Mouse (Mus musculus): Measurements from ENCODE around the gene Gpr1. TPM values are rescaled to one million over a fixed set of nuclear protein-coding genes. Genes with fewer than 3 reads are reported as not detected.
A peak's percentile ranks its signal among the peaks of the same experiment; 100 is the strongest.

Gpr1 gene
- polyA plus RNA-seq, 1 experiment from 2014 or later = 0.08 TPM

DNA sequence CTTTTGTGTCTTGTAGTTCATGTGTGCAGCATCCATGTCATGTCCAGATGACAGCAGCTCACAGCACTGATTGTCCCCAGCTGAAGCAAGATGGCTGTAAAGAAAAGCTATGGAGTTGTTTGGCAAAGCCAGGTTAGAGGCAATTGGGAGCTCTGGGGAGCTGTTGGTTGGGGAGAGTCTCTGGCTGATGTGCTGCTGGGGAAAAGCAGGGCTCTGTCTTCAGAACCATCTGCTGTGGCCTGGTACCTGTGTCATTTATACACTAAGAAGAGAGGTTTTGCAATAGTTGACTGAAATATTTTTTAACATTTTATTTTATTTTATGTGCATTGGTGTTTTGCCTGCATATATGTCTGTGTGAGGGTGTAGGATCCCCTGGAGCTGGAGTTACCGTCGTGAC, 44.2 kb upstream of the Gpr1 start:
- Histone ChIP-seq H3K9ac (ENCODE audit: low read depth, low read length) (no peak overlapping the region), H3K36me3 (ENCODE audit: control insufficient read depth, insufficient read depth) (no peaks in the 10 kb centered on the region), H3K27ac (ENCODE audit: low read depth, low read length) (no peak overlapping the region), H3K4me3 (ENCODE audit: low read depth, low read length) (no peak overlapping the region), H3K4me1 (replicated peaks; ENCODE audit: control insufficient read depth, insufficient read depth, low read length) (no peaks in the 10 kb centered on the region), H3K4me2 (replicated peaks; ENCODE audit: low read depth) (no peak overlapping the region), H3K27me3 (replicated peaks; ENCODE audit: control insufficient read depth, insufficient read depth, low read length) (peaks cover 79% of the 10 kb centered on the region), H3K9me3 (ENCODE audit: control insufficient read depth) (no peaks in the 10 kb centered on the region)
- 36% methylated on average over 2 of the region's 2 CpGs for WGBS
- no peak for TF ChIP-seq CTCF (IDR thresholded peaks at IDR 0.05; ENCODE audit: low read depth)
- ATAC-seq = no peak

DNA sequence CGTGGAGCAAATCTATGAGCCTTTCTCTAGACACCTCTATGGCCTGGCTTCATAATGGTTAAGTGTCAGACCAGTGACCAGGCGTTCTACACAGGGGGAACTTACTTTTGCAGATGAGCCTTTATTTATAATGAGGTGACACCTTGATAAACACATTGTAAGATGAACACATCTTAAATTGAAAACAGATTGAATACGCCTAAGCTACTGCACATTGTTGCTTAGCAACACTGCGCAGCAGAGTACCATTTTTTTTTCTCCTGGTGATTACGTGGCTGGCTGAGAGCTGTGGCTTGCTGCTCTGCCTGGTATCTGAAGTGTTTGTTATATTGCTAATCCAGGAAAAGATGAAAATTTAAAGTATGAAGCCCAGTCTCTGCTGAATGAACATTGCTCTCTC, 41.7 kb upstream of the Gpr1 start:
- WGBS = 28% methylated on average over 5 of the region's 5 CpGs
- Histone ChIP-seq H3K27me3 (replicated peaks; ENCODE audit: control insufficient read depth, insufficient read depth, low read length) (peaks cover 80% of the 10 kb centered on the region), H3K4me1 (replicated peaks; ENCODE audit: control insufficient read depth, insufficient read depth, low read length) (no peaks in the 10 kb centered on the region), H3K9me3 (ENCODE audit: control insufficient read depth) (no peaks in the 10 kb centered on the region), H3K4me3 (ENCODE audit: low read depth, low read length) (no peak overlapping the region), H3K27ac (ENCODE audit: low read depth, low read length) (no peak overlapping the region), H3K9ac (ENCODE audit: low read depth, low read length) (no peak overlapping the region), H3K36me3 (ENCODE audit: control insufficient read depth, insufficient read depth) (no peaks in the 10 kb centered on the region), H3K4me2 (replicated peaks; ENCODE audit: low read depth) (no peak overlapping the region)
- ATAC-seq = no peak
- TF ChIP-seq CTCF (IDR thresholded peaks at IDR 0.05; ENCODE audit: low read depth) = no peak

DNA sequence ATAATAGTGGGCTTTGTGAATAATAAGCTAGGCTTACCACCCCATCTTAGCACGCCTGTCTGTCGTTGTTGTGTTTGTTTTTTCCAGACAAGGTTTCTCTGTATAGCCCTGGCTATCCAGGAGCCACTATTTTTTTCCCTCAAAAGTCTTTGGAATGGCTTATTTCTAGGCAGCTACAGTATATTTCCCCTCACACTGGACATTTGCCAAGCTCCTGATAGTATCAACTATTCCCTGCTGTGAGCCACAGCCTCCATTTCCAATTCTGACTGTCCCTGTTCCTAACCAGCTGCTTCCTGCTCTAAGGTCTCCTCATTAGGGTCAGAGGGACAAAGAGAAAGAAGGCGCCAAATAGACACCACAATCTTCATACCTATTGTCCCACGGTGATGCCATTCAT, 40.8 kb upstream of the Gpr1 start:
- Histone ChIP-seq H3K36me3 (ENCODE audit: control insufficient read depth, insufficient read depth) (no peaks in the 10 kb centered on the region), H3K4me1 (replicated peaks; ENCODE audit: control insufficient read depth, insufficient read depth, low read length) (no peaks in the 10 kb centered on the region), H3K9me3 (ENCODE audit: control insufficient read depth) (no peaks in the 10 kb centered on the region), H3K4me3 (ENCODE audit: low read depth, low read length) (no peak overlapping the region), H3K9ac (ENCODE audit: low read depth, low read length) (no peak overlapping the region), H3K27ac (ENCODE audit: low read depth, low read length) (no peak overlapping the region), H3K27me3 (replicated peaks; ENCODE audit: control insufficient read depth, insufficient read depth, low read length) (peaks cover 77% of the 10 kb centered on the region), H3K4me2 (replicated peaks; ENCODE audit: low read depth) (no peak overlapping the region)
- ATAC-seq = no peak
- TF ChIP-seq CTCF (IDR thresholded peaks at IDR 0.05; ENCODE audit: low read depth) = no peak
- WGBS = 29% methylated on average over 4 of the region's 4 CpGs

DNA sequence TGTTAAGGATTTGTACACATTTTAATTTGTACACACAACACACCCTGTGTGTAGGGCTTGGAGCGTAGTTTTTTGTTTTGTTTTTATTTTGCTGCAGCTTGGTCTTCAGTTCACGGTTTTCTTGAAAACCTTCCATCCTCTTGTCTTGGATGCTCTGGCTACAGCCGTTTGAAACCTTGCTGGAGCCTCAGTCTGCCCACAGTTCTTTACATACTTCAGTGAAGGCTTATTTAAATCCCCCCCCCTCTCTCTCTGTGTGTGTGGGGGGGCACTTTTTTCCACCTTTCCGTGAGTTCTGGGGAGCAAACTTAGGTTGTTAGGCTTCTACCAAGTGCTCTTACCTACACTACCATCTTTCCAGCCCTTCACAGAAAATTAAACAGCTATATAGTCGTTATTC, 38.9 kb upstream of the Gpr1 start:
- no peak for TF ChIP-seq CTCF (IDR thresholded peaks at IDR 0.05; ENCODE audit: low read depth)
- 38% methylated on average over 5 of the region's 5 CpGs for WGBS
- H3K4me2 ChIP-seq (replicated peaks; ENCODE audit: low read depth) = no peak overlapping the region
- ATAC-seq = no peak
- no peak overlapping the region for H3K4me3 ChIP-seq (ENCODE audit: low read depth, low read length)
- no peak overlapping the region for H3K9ac ChIP-seq (ENCODE audit: low read depth, low read length)
- peaks cover 77% of the 10 kb centered on the region for H3K27me3 ChIP-seq (replicated peaks; ENCODE audit: control insufficient read depth, insufficient read depth, low read length)
- H3K36me3 ChIP-seq (ENCODE audit: control insufficient read depth, insufficient read depth) = no peaks in the 10 kb centered on the region
- H3K27ac ChIP-seq (ENCODE audit: low read depth, low read length) = no peak overlapping the region
- no peaks in the 10 kb centered on the region for H3K9me3 ChIP-seq (ENCODE audit: control insufficient read depth)
- H3K4me1 ChIP-seq (replicated peaks; ENCODE audit: control insufficient read depth, insufficient read depth, low read length) = no peaks in the 10 kb centered on the region

DNA sequence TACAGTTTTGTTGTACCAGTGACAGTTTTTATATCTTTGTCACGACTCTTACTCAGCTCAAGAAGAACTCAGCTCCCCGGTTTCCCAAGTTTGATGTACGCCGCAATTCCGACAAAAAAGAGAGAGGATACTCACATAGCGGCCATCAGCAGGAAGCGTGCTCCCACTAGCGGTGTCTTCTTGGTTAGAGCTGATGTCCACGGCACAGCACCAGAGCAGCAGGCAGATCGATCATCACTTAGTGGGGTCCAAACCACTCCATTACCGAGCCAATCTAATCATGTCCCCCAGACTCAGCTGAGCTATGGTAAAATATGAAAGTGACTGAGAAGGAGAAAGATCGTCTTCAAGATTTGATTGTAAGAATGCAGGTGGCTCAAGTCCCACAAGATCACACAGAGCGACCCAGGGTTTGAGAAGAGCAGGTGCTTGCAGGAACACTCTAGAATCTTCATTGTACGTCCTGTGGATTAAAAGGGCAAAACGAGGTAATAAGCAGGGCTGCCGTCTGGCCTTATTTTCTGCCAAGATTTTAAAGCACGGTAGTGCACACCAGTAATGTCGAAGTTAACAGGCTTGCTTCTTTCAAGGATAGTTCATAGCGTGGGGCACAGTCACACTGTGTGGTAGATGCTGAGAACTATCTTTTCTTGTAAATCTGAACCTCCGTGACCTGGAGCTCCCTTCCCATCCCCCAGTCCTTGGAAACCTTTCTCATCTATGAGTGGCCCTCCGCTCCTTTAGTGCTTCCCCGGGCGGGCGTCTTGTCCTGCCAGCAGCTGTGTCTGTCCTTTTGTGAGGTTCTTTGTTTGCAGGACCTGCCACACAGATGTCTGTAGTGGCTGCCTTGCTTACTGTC, 38.2 kb upstream of the Gpr1 start:
- no peak for ATAC-seq
- WGBS = 41% methylated on average over 24 of the region's 24 CpGs
- H3K9me3 ChIP-seq (ENCODE audit: control insufficient read depth) = no peaks in the 10 kb centered on the region
- H3K27me3 ChIP-seq (replicated peaks; ENCODE audit: control insufficient read depth, insufficient read depth, low read length) = peaks cover 79% of the 10 kb centered on the region
- peak; percentile 66 for TF ChIP-seq CTCF (IDR thresholded peaks at IDR 0.05; ENCODE audit: low read depth)
- no peak overlapping the region for H3K9ac ChIP-seq (ENCODE audit: low read depth, low read length)
- no peaks in the 10 kb centered on the region for H3K36me3 ChIP-seq (ENCODE audit: control insufficient read depth, insufficient read depth)
- no peak overlapping the region for H3K4me2 ChIP-seq (replicated peaks; ENCODE audit: low read depth)
- no peaks in the 10 kb centered on the region for H3K4me1 ChIP-seq (replicated peaks; ENCODE audit: control insufficient read depth, insufficient read depth, low read length)
- no peak overlapping the region for H3K27ac ChIP-seq (ENCODE audit: low read depth, low read length)
- no peak overlapping the region for H3K4me3 ChIP-seq (ENCODE audit: low read depth, low read length)

DNA sequence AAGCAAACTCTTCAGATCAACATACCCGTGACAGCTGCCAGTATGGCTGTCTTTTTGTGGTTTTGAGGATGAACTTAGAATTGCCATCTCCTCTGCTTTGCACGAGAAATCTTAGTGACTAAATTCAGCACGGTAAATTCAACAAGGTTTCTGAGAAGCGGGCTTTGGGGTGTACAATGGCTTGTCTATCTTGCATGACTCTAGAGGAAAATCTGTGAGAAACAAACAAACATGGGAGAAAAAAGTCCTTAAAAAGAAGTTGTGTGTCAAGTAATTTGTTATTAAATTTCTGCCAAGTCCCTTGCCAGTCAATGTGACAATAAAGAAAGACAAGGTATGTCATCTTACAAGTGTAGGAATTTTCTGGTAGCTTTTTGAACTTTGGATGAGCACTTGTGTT, 34.9 kb upstream of the Gpr1 start:
- Histone ChIP-seq H3K4me3 (ENCODE audit: low read depth, low read length) (no peak overlapping the region), H3K9me3 (ENCODE audit: control insufficient read depth) (no peaks in the 10 kb centered on the region), H3K9ac (ENCODE audit: low read depth, low read length) (no peak overlapping the region), H3K27ac (ENCODE audit: low read depth, low read length) (no peak overlapping the region), H3K4me2 (replicated peaks; ENCODE audit: low read depth) (no peak overlapping the region), H3K27me3 (replicated peaks; ENCODE audit: control insufficient read depth, insufficient read depth, low read length) (peaks cover 85% of the 10 kb centered on the region), H3K36me3 (ENCODE audit: control insufficient read depth, insufficient read depth) (no peaks in the 10 kb centered on the region), H3K4me1 (replicated peaks; ENCODE audit: control insufficient read depth, insufficient read depth, low read length) (no peaks in the 10 kb centered on the region)
- no peak for TF ChIP-seq CTCF (IDR thresholded peaks at IDR 0.05; ENCODE audit: low read depth)
- no peak for ATAC-seq
- WGBS = 51% methylated on average over 4 of the region's 4 CpGs

Data from intestine, postnatal 0 days (tissue).